Mouse (Mus musculus) urinary bladder, postnatal 4 days (tissue): ENCODE results near the gene Bnip3.

Source experiments
- DNase-seq, 2 experiments: peaks; one replicate each; pipeline ENCODE4 v3.0.0; 2021 to 2022; ENCODE audit warnings: low spot score in 2 of 2

The Bnip3 gene

DNA sequence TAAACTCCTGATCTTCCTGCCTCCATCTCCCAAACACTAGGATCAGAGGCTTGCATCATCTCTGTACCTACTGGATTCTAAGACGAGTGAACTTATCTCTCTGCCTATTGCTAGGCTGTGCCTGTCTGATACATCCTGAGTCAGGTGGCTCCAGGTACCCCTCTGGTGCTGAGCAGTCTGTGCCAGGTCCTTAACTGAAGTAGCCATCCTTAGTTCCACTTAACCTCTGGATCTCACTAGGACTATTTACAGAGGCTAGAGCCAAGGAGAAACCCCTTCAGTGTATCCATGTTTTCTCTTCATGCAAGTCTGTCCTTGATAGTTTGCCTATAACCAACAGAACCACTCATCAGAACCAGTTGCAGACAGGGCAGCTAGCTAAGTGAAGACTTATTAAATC, 2.9 kb downstream of the Bnip3 start:
- DNase-seq: no peak

GRCm38 (mm10) chr7:138903886-138904435, 5.4 kb downstream of the Bnip3 start:
- DNase-seq: no peak

GRCm38 (mm10) chr7:138898743-138899142, 10.6 kb downstream of the Bnip3 start:
- no peak for DNase-seq

DNA sequence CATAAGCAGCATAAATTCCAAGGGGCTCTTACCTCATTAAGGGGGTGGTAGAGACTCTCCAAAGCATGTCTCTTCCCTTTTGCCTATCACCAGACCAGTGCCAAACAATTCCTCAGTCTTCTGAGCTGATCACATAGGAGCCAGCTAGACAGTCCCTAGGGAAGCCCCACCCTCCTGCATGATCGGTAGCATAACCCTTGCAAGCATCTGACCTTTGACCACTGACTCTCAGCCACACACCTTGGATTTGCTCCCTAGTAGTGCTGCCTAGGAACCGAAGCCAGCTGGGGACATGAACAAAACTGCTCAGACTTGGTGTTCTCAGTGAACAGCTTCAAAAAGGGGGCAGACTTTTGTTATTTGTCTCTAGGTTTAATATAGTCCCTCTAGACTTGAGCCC, 11.2 kb downstream of the Bnip3 start:
- no peak for DNase-seq

- DNase-seq: no peak
Observed at GRCm38 (mm10) chr7:138885365-138886289, 23.7 kb downstream of the Bnip3 start.

DNA sequence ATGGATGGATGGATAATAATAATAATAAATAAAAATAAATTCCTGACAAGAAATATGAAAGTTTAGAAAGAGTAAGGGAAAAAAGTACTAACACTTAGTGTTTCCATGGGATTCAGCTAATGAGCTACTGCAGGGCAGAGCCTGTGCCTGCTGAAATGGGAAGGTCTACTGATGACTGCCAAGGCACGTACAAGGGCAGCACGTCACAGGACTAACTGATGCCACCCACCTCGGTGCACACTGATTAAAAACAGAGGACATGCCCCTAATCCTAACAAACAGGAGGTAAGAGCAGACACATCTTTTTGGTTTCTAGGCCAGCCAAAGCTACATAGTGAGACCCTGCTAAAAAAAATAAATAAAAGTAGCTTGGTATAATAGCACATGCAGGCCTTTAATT, 25.6 kb downstream of the Bnip3 start:
- DNase-seq: no peak

GRCm38 (mm10) chr7:138875031-138875430, 34.3 kb downstream of the Bnip3 start:
- DNase-seq: no peak

- DNase-seq: no peak
Observed at GRCm38 (mm10) chr7:138872956-138873355, 36.4 kb downstream of the Bnip3 start.

- no peak for DNase-seq
Observed at GRCm38 (mm10) chr7:138868316-138868715, 41.0 kb downstream of the Bnip3 start.

GRCm38 (mm10) chr7:138867286-138867685, 42.0 kb downstream of the Bnip3 start:
- DNase-seq: no peak

DNA sequence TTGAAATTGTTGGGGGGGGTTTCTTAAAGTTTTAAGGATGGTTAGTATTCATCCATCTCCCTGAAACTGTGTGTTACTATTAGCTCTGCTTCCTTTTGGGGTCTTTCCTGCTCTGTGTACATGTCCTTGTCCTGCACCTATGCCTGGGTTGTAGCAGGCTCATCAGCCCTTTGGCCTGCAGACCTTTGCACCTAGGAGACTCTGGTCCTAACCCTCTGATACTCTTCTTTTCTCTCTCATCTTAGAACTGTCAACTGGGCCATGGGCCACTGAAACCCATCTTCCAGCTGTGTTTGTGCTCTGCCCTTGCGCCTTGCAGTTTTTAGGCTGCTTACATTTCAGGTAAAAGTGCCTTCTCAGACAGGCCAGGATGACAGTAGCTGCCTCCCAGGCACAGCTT, 44.5 kb downstream of the Bnip3 start:
- no peak for DNase-seq

GRCm38 (mm10) chr7:138863950-138864572, 45.3 kb downstream of the Bnip3 start:
- no peak for DNase-seq

DNA sequence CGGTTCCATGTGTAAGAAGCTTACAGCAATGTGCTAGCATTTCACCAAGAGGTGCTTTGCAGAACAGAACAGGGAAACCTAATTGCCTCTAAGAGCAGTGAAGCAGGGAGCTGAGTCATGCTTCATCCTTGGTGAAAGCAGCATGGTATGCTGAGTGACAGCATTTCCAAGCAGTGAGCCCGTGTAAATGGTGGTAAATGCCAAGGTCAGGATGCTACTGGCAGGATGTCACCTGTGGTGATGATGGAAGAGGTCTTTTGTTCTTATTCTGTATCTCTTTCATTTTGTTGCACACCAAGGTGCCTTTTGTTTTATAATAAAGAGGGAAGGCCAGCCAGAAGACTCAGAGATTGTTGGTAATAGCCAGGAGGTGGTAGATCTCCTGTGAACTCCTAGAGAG, 52.6 kb downstream of the Bnip3 start:
- DNase-seq: no peak

GRCm38 (mm10) chr7:138854201-138854600, 55.1 kb downstream of the Bnip3 start:
- no peak for DNase-seq

- no peak for DNase-seq
Observed at GRCm38 (mm10) chr7:138853417-138854031, 55.8 kb downstream of the Bnip3 start.

- no peak for DNase-seq
Observed at GRCm38 (mm10) chr7:138850083-138850482, 59.2 kb downstream of the Bnip3 start.

GRCm38 (mm10) chr7:138848028-138848920, 61.0 kb downstream of the Bnip3 start:
- DNase-seq: no peak

- DNase-seq: no peak
Observed at GRCm38 (mm10) chr7:138847316-138848027, 61.8 kb downstream of the Bnip3 start.

DNA sequence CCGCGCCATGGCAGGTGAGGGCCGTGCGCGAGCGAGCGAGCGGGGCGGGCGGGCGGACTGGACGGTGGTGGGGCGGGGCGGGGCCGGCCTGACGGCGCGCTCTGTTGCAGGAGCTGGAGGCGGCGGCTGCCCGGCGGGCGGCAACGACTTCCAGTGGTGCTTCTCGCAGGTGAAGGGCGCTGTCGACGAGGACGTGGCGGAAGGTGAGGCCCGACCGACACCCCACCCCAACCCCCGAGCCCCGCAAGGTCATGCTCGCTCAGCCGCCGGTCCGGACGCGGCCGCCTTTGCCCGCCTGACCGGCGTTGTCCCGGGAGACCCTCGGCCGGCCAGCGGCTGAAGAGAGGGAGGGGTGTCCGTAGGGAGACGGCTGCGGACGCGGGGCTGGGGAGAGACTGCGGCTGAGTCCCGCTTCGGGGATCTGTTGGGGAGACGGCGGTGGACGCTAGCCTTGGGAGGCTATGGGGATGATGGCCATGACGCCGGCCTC, 62.8 kb downstream of the Bnip3 start:
- no peak for DNase-seq

- peak; percentile 97 to 98 for DNase-seq
Observed at GRCm38 (mm10) chr7:138845544-138846391, 63.6 kb downstream of the Bnip3 start, which contains the start of the genes Ppp2r2d and Mapk1ip1. Gene Ppp2r2d (plus strand): TSS chr7:138846079. Gene Mapk1ip1 (minus strand): TSS chr7:138846273.
